Mouse (Mus musculus) activated CD4-positive, CD25-positive, alpha-beta regulatory T cell, adult 4 months (primary cell): Measurements from ENCODE around the gene 2410131K14Rik. TPM values are rescaled to one million over a fixed set of nuclear protein-coding genes. Genes with fewer than 3 reads are reported as not detected.

Experiments used
- ATAC-seq: one replicate; pipeline ENCODE4 v1.8.0; 2017
- polyA plus RNA-seq, 2 experiments: library from polyadenylated mRNA; unstranded; fragments of 100-300 nt; shearing (Covaris generic); gene quantifications; one replicate each; pipeline ENCODE4 v1.2.1; 2017

The 2410131K14Rik gene
- polyA plus RNA-seq, 2 experiments from 2014 or later: 2.5 to 3.5 TPM

GRCm38 (mm10) chr5:118262418-118262817 lies 17.4 kb downstream of the 2410131K14Rik start:
- ATAC-seq: no peak

- ATAC-seq: no peak
Observed at GRCm38 (mm10) chr5:118264279-118264678, 19.3 kb downstream of the 2410131K14Rik start.

GRCm38 (mm10) chr5:118265366-118265765 lies 20.3 kb downstream of the 2410131K14Rik start:
- ATAC-seq: no peak

GRCm38 (mm10) chr5:118266309-118266708 lies 21.3 kb downstream of the 2410131K14Rik start:
- no peak for ATAC-seq

GRCm38 (mm10) chr5:118268987-118269386 lies 24.0 kb downstream of the 2410131K14Rik start:
- peak; percentile 84 for ATAC-seq

GRCm38 (mm10) chr5:118271449-118272110 lies 26.6 kb downstream of the 2410131K14Rik start:
- no peak for ATAC-seq

- ATAC-seq: no peak
Observed at GRCm38 (mm10) chr5:118273446-118273845, 28.4 kb downstream of the 2410131K14Rik start.

GRCm38 (mm10) chr5:118274546-118274945 lies 29.5 kb downstream of the 2410131K14Rik start:
- no peak for ATAC-seq

- ATAC-seq: no peak
Observed at GRCm38 (mm10) chr5:118276281-118276680, 31.3 kb downstream of the 2410131K14Rik start.

- ATAC-seq: no peak
Observed at GRCm38 (mm10) chr5:118276711-118277110, 31.7 kb downstream of the 2410131K14Rik start.

GRCm38 (mm10) chr5:118277741-118278495 lies 32.9 kb downstream of the 2410131K14Rik start:
- ATAC-seq: no peak

GRCm38 (mm10) chr5:118291453-118291852 lies 46.4 kb downstream of the 2410131K14Rik start:
- ATAC-seq: no peak

- no peak for ATAC-seq
Observed at GRCm38 (mm10) chr5:118292476-118292875, 47.4 kb downstream of the 2410131K14Rik start.

- ATAC-seq: no peak
Observed at GRCm38 (mm10) chr5:118294086-118294864, 49.2 kb downstream of the 2410131K14Rik start.

- ATAC-seq: no peak
Observed at GRCm38 (mm10) chr5:118294865-118295258, 49.8 kb downstream of the 2410131K14Rik start.

- ATAC-seq: no peak
Observed at GRCm38 (mm10) chr5:118297338-118297746, 52.3 kb downstream of the 2410131K14Rik start.

- no peak for ATAC-seq
Observed at GRCm38 (mm10) chr5:118299720-118300400, 54.8 kb downstream of the 2410131K14Rik start.

- no peak for ATAC-seq
Observed at GRCm38 (mm10) chr5:118302466-118303155, 57.6 kb downstream of the 2410131K14Rik start.

GRCm38 (mm10) chr5:118304970-118305618 lies 60.1 kb downstream of the 2410131K14Rik start:
- no peak for ATAC-seq

- no peak for ATAC-seq
Observed at GRCm38 (mm10) chr5:118310389-118310788, 65.4 kb downstream of the 2410131K14Rik start.

- ATAC-seq: no peak
Observed at GRCm38 (mm10) chr5:118311251-118311650, 66.2 kb downstream of the 2410131K14Rik start.
